ENCODE assay signal across 15 mouse cellular contexts in genomic region chr9:121982665-121983064, GRCm38 (mm10). TPM values are rescaled to one million over a fixed set of nuclear protein-coding genes. Genes with fewer than 3 reads are reported as not detected.
"Had no signal": no experiment of that assay in that cellular context is flagged by ENCODE, and none has a peak within 500 bp of the region (broad histone marks: within the 10 kb centered on the region; RNA-seq: fewer than 3 reads in every experiment).

No protein-coding gene starts in this region.

- H3K4me2 ChIP-seq: liver, embryonic 11.5 days; liver, embryonic 15.5 days; neural tube, embryonic 12.5 days had no signal

- H3K27me3 ChIP-seq: liver, embryonic 15.5 days; neural tube, embryonic 12.5 days had no signal

- H3K36me3 ChIP-seq: liver, embryonic 15.5 days had no signal

- DNase-seq: kidney, adult 11 months; kidney, adult 9 months; kidney, postnatal 10 days; kidney, postnatal 4 days; lung, adult 2 months; lung, postnatal 36 days; midbrain, embryonic 14.5 days; retina, postnatal 1 day; right cerebral cortex, postnatal 25 days had no signal

- H3K27ac ChIP-seq: limb, embryonic 10.5 days; liver, embryonic 15.5 days; neural tube, embryonic 12.5 days had no signal

- H3K9ac ChIP-seq: liver, embryonic 15.5 days; neural tube, embryonic 12.5 days had no signal

- H3K4me1 ChIP-seq: liver, embryonic 15.5 days had no signal

- H3K9me3 ChIP-seq: limb, embryonic 10.5 days; liver, embryonic 15.5 days; neural tube, embryonic 12.5 days had no signal

- H3K4me3 ChIP-seq: limb, embryonic 10.5 days; liver, embryonic 15.5 days; neural tube, embryonic 12.5 days had no signal

RNA-seq across cellular contexts. Expression of gene Pomgnt2, which starts 14.2 kb away (rescaled TPM):
- total RNA-seq: monocyte, adult 5-6 weeks; neutrophil, adult 5-6 weeks had no signal

RNA-seq across cellular contexts. Expression of gene Fam198a, which starts 31.9 kb away (rescaled TPM):
- total RNA-seq: monocyte, adult 5-6 weeks; neutrophil, adult 5-6 weeks had no signal
